Mouse (Mus musculus): Measurements from ENCODE around the gene S1pr4.

DNA sequence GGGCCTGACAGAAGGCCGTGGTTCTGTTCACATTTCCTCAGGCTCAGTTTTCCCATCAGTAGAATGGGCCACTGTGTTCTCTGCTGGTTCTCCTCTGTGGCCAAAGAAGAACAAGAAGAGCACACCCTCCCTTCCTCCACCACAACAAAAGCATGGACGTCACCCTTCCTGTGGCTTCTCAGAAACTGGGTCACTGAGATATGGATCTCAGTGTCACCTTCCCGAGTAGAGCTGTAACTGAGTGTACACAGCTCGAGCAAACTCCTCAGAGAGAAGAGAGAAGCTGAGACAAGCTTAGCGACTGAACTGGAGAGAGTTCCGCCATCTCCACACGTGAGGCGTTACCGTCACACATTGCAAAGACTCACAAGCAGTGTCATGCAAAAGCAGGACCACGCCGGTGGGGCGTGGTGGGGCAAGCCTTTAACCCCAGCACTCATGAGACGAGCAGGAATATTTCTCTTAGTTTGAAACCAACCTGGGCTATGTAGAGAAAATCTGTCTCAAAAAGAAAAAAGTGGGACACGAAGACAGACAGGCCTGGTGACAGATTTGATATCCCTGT is 10.4 kb upstream of the S1pr4 start:
- no peak for TF ChIP-seq CTCF (conservative IDR thresholded peaks at IDR 0.05; ENCODE audit: low read length)
- TF ChIP-seq NANOG (IDR thresholded peaks at IDR 0.05; ENCODE audit: borderline replicate concordance, low read length): no peak

Measured in E14TG2a.4 (cell line).